Mouse (Mus musculus) thymus, adult 2 months (tissue): ENCODE results near the gene Pygl.

ENCODE experiments used
- CTCF ChIP-seq: fragments of 200-500 bp; IDR thresholded peaks from 2 replicates; pipeline ENCODE4 v1.5.1; 2012; ENCODE audit warnings: mild to moderate bottlenecking, control low read depth, low read length, moderate library complexity, borderline replicate concordance; ENCODE audit not compliant: control insufficient read depth, poor library complexity, insufficient read depth; ENCODE audit errors: extremely low read depth
- POLR2A ChIP-seq: fragments of 200-500 bp; IDR thresholded peaks from 2 replicates; pipeline ENCODE4 v1.6.1; 2012; ENCODE audit warnings: mild to moderate bottlenecking, low read length, control low read depth, moderate library complexity; ENCODE audit not compliant: control insufficient read depth, poor library complexity, insufficient read depth; ENCODE audit errors: extremely low read depth

- no peak for TF ChIP-seq POLR2A
- TF ChIP-seq CTCF, result no peak
Observed at GRCm38 (mm10) chr12:70251210-70251884, 20.1 kb upstream of the Pygl start.
